Mouse (Mus musculus) forebrain, embryonic 16.5 days (tissue): ENCODE results near the gene Cog5. TPM values are rescaled to one million over a fixed set of nuclear protein-coding genes. Genes with fewer than 3 reads are reported as not detected.

Experiments used
- ATAC-seq: fragments of 200-750 bp; cut with Nextera tagmentation; 2 replicates; pipeline ENCODE4 v1.8.0; 2017; ENCODE audit warnings: mild to moderate bottlenecking, moderate library complexity
- H3K27ac ChIP-seq: fragments of 300-500 bp; sonication (generic); 2 replicates; pipeline ENCODE4 v1.5.1; 2014; ENCODE audit warnings: low read length, control low read depth
- H3K27me3 ChIP-seq: fragments of 300-500 bp; sonication (generic); replicated peaks from 2 replicates; pipeline ENCODE4 v1.6.1; 2014; ENCODE audit warnings: low read length; ENCODE audit not compliant: control insufficient read depth, insufficient read depth
- H3K36me3 ChIP-seq: fragments of 300-500 bp; sonication (generic); 2 replicates; pipeline ENCODE4 v1.6.1; 2014; ENCODE audit not compliant: control insufficient read depth, insufficient read depth
- H3K4me1 ChIP-seq: fragments of 300-500 bp; sonication (generic); replicated peaks from 2 replicates; pipeline ENCODE4 v1.6.1; 2014; ENCODE audit warnings: low read length; ENCODE audit not compliant: control insufficient read depth, insufficient read depth
- H3K4me2 ChIP-seq: fragments of 300-500 bp; sonication (generic); 2 replicates; pipeline ENCODE4 v1.6.1; 2014; ENCODE audit warnings: mild to moderate bottlenecking, low read length, control low read depth
- H3K4me3 ChIP-seq: fragments of 300-500 bp; sonication (generic); replicated peaks from 2 replicates; pipeline ENCODE4 v1.5.1; 2014; ENCODE audit warnings: mild to moderate bottlenecking, low read length, control low read depth
- H3K9ac ChIP-seq: fragments of 300-500 bp; sonication (generic); replicated peaks from 2 replicates; pipeline ENCODE4 v1.6.1; 2014; ENCODE audit warnings: low read depth, low read length, control low read depth
- H3K9me3 ChIP-seq: fragments of 300-500 bp; sonication (generic); 2 replicates; pipeline ENCODE4 v1.6.1; 2016; ENCODE audit warnings: low read length; ENCODE audit not compliant: control insufficient read depth
- WGBS: fragments of 180-500 bp; shearing (Covaris S2); extraction: QIAGEN DNeasy Blood & Tissue Kit; methylation state at CpG from one replicate; pipeline ENCODE4 v1.1.7; 2014; 5-methylcytosine and 5-hydroxymethylcytosine counted together
- polyA plus RNA-seq: library from polyadenylated mRNA; unstranded; fragments of >200 nt; fragmentation: Nextera tagmentation; extraction: Ambion mirVana; gene quantifications from 2 replicates; pipeline ENCODE4 v1.2.1, GENCODE M21; 2015

Gene Cog5
- polyA plus RNA-seq, 1 experiment from 2014 or later, result 25.1 TPM

DNA sequence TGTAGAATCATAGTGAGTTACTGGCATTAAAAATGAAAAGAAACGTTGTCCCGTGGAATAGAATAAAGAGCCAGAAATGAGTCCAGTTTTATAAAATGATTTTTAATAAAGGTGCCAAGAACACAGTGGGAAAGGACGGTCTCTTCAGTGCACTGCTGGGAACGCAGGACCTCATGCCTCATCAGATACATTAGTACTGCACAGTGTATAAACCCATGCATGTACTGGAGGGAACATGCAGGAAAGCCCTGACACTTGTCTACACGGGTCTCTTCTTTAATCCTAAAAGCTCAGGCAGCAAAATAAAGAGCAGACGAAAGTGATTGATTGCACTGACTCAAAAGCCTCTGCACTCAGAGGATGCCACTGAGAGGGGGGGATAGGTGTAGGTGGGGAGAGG is 236.0 kb downstream of the Cog5 start:
- no peaks in the 10 kb centered on the region for H3K9me3 ChIP-seq
- H3K27me3 ChIP-seq, result no peaks in the 10 kb centered on the region
- peaks cover 12% of the 10 kb centered on the region for H3K4me1 ChIP-seq
- no peak overlapping the region for H3K4me2 ChIP-seq
- no peak for ATAC-seq
- H3K36me3 ChIP-seq, result peaks cover 3% of the 10 kb centered on the region; the same call in 1 of the 2 replicates
- no peak overlapping the region for H3K27ac ChIP-seq
- H3K4me3 ChIP-seq, result no peak overlapping the region
- no peak overlapping the region for H3K9ac ChIP-seq
- WGBS, result 61% methylated on average over 6 of the region's 6 CpGs

- H3K36me3 ChIP-seq, result no peaks in the 10 kb centered on the region
- no peak overlapping the region for H3K27ac ChIP-seq
- no peak overlapping the region for H3K4me2 ChIP-seq
- no peaks in the 10 kb centered on the region for H3K27me3 ChIP-seq
- H3K9me3 ChIP-seq, result no peaks in the 10 kb centered on the region
- ATAC-seq, result no peak
- H3K4me1 ChIP-seq, result peaks cover 24% of the 10 kb centered on the region
- H3K4me3 ChIP-seq, result no peak overlapping the region
- H3K9ac ChIP-seq, result no peak overlapping the region
Observed at GRCm38 (mm10) chr12:31892079-31892478, 237.4 kb downstream of the Cog5 start.

- Histone ChIP-seq H3K4me1 (peaks cover 24% of the 10 kb centered on the region), H3K4me2 (no peak overlapping the region), H3K9me3 (no peaks in the 10 kb centered on the region), H3K36me3 (no peaks in the 10 kb centered on the region), H3K9ac (no peak overlapping the region), H3K27ac (no peak overlapping the region), H3K4me3 (no peak overlapping the region), H3K27me3 (no peaks in the 10 kb centered on the region)
- WGBS, result 88% methylated on average over 7 of the region's 7 CpGs
- ATAC-seq, result no peak
Observed at GRCm38 (mm10) chr12:31892771-31893170, 238.1 kb downstream of the Cog5 start.

DNA sequence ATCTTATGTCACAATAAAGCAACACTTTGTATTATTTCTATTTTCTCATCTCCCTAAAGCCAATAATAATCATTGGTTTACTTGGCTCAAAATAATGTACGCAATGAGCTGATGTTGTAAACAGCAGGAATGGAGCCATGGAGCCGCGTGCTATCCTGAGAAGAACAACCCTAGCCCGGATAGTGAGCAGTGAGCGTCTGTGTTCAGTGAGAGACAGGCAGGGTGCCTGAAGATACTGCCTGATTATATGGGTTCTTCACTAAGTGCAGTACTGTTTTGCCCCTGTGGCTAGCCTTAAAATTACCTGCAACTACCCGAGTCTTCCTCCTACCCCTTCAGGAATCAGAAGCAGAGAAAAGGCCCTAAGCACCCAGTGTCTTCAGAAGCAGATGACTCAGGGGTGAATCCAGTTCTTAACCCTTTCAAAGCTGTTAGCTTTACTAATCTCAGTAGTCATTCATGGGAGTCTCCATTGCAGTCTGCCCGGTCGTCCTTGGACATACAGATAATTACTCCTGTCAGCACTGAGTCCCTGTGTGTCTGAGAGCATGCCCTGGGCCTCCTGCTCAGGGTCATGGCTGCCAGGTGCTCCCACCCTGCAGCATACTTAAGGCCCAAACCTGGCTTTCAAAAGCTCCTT is 240.5 kb downstream of the Cog5 start:
- Histone ChIP-seq H3K27me3 (no peaks in the 10 kb centered on the region), H3K36me3 (no peaks in the 10 kb centered on the region), H3K9me3 (no peaks in the 10 kb centered on the region), H3K4me3 (no peak overlapping the region), H3K27ac (no peak overlapping the region), H3K4me2 (no peak overlapping the region), H3K4me1 (peaks cover 23% of the 10 kb centered on the region), H3K9ac (0 out of 2 replicates have a peak overlapping the region, but pooled peaks have one; percentile 22)
- WGBS, result 32% methylated on average over 8 of the region's 8 CpGs
- peak; percentile 55; the same call in 1 of the 2 replicates for ATAC-seq

GRCm38 (mm10) chr12:31895888-31896287 is 241.2 kb downstream of the Cog5 start:
- Histone ChIP-seq H3K4me1 (peaks cover 22% of the 10 kb centered on the region), H3K36me3 (no peaks in the 10 kb centered on the region), H3K4me2 (no peak overlapping the region), H3K9me3 (no peaks in the 10 kb centered on the region), H3K27me3 (no peaks in the 10 kb centered on the region), H3K9ac (no peak overlapping the region), H3K27ac (peak overlapping the region; percentile 10; the same call in 1 of the 2 replicates), H3K4me3 (no peak overlapping the region)
- WGBS, result 5% methylated on average over 2 of the region's 2 CpGs
- peak; percentile 70 for ATAC-seq

DNA sequence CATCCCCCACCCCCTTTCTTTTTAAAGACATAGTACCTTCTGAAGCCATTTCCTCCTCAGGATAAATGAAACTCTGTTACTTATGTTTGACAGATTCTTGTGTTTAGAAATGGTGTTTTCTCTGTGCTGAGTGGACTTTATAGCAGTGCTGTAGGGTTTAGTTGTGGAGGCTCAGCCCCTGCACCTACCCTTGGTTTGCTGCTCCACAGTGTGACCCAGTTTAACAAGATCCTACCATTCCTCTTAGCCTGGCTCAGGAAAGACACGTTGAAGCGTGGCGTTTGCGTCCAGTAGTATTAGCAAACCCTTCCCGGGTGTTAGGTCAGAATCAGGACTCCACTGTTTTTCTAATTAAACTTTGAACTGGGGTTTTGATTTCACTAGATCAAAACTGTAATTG is 241.6 kb downstream of the Cog5 start:
- H3K4me2 ChIP-seq, result no peak overlapping the region
- no peaks in the 10 kb centered on the region for H3K9me3 ChIP-seq
- H3K4me1 ChIP-seq, result peaks cover 22% of the 10 kb centered on the region
- no peak overlapping the region for H3K4me3 ChIP-seq
- no peak overlapping the region for H3K9ac ChIP-seq
- WGBS, result 7% methylated on average over 5 of the region's 5 CpGs
- peak; percentile 27; the same call in 1 of the 2 replicates for ATAC-seq
- no peak overlapping the region; the same call in 1 of the 2 replicates for H3K27ac ChIP-seq
- no peaks in the 10 kb centered on the region for H3K27me3 ChIP-seq
- no peaks in the 10 kb centered on the region for H3K36me3 ChIP-seq

DNA sequence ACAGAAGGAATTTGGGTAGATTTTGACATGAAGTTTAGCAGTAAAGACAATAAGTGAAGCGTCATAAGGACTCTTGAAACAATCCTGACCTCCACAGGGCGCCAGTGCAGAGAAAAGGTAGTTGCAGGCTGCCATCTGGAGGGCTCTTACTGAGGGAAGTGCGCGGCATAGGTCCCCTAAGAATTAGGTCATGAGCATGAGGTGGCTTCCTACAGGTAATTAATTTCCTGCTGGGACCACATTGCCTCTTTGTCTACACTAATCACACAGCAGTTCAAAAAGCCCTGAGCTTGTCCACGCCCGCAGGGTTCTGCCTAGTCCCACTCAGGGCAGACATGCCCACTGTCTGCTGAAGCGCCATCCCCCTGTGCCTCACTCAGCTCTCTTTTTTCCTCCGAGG is 242.3 kb downstream of the Cog5 start:
- WGBS, result 11% methylated on average over 8 of the region's 8 CpGs
- H3K4me1 ChIP-seq, result peaks cover 22% of the 10 kb centered on the region
- peak; percentile 49 for ATAC-seq
- H3K9me3 ChIP-seq, result no peaks in the 10 kb centered on the region
- no peaks in the 10 kb centered on the region for H3K36me3 ChIP-seq
- no peaks in the 10 kb centered on the region for H3K27me3 ChIP-seq
- no peak overlapping the region for H3K9ac ChIP-seq
- H3K27ac ChIP-seq, result no peak overlapping the region
- no peak overlapping the region for H3K4me2 ChIP-seq
- H3K4me3 ChIP-seq, result no peak overlapping the region

DNA sequence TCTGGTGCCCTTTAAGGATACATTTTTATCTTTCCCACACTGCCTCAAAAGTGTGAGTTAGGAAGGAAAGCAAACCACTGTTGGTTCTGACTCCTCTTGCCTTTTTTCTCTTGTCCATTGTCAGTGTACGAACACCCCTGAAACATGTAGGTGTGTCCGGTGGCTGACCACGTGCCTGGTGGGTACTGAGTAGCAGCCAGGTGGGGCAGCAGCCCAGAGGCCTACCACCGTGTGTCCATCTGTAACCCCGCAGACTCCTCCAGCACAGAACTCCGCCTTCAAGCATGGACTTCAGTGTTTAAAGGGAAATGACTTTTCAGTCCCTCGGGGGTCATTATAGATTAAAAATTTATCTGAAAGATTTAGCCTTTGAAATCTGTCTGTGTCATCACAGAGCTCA is 242.8 kb downstream of the Cog5 start:
- H3K4me2 ChIP-seq, result no peak overlapping the region
- no peak overlapping the region for H3K9ac ChIP-seq
- 53% methylated on average over 7 of the region's 7 CpGs for WGBS
- no peaks in the 10 kb centered on the region for H3K36me3 ChIP-seq
- no peaks in the 10 kb centered on the region for H3K9me3 ChIP-seq
- peaks cover 22% of the 10 kb centered on the region for H3K4me1 ChIP-seq
- no peak overlapping the region for H3K4me3 ChIP-seq
- H3K27me3 ChIP-seq, result no peaks in the 10 kb centered on the region
- no peak for ATAC-seq
- H3K27ac ChIP-seq, result no peak overlapping the region

GRCm38 (mm10) chr12:31900391-31900914 is 245.8 kb downstream of the Cog5 start:
- H3K4me1 ChIP-seq, result peaks cover 24% of the 10 kb centered on the region
- no peak for ATAC-seq
- H3K9me3 ChIP-seq, result no peaks in the 10 kb centered on the region
- H3K4me3 ChIP-seq, result no peak overlapping the region
- H3K36me3 ChIP-seq, result no peaks in the 10 kb centered on the region
- H3K27me3 ChIP-seq, result no peaks in the 10 kb centered on the region
- no peak overlapping the region for H3K9ac ChIP-seq
- H3K4me2 ChIP-seq, result no peak overlapping the region
- WGBS, result 82% methylated on average over 4 of the region's 4 CpGs
- H3K27ac ChIP-seq, result no peak overlapping the region
